Mouse (Mus musculus): ENCODE data around the gene Dpp10. TPM values are rescaled to one million over a fixed set of nuclear protein-coding genes. Genes with fewer than 3 reads are reported as not detected.

Gene Dpp10
- polyA plus RNA-seq, 1 experiment, result 71.1 TPM

GRCm38 (mm10) chr1:123542496-123542895, 502.9 kb downstream of the Dpp10 start:
- no peak for TF ChIP-seq CTCF (IDR thresholded peaks at IDR 0.05; ENCODE audit: extremely low read depth, insufficient read depth, low read length)
- TF ChIP-seq POLR2A (IDR thresholded peaks at IDR 0.05; ENCODE audit: extremely low read depth, insufficient read depth, low read length), result no peak
- no peak overlapping the region for H3K27ac ChIP-seq (ENCODE audit: insufficient read depth, low read length)
- H3K4me1 ChIP-seq (ENCODE audit: control insufficient read depth, insufficient read depth, low read length), result no peaks in the 10 kb centered on the region
- H3K4me3 ChIP-seq (ENCODE audit: insufficient read depth, low read length), result no peak overlapping the region

GRCm38 (mm10) chr1:123467729-123468128, 577.6 kb downstream of the Dpp10 start:
- TF ChIP-seq CTCF (IDR thresholded peaks at IDR 0.05; ENCODE audit: extremely low read depth, insufficient read depth, low read length) (no peak), POLR2A (IDR thresholded peaks at IDR 0.05; ENCODE audit: extremely low read depth, insufficient read depth, low read length) (no peak)
- Histone ChIP-seq H3K4me1 (ENCODE audit: control insufficient read depth, insufficient read depth, low read length) (no peaks in the 10 kb centered on the region), H3K4me3 (ENCODE audit: insufficient read depth, low read length) (no peak overlapping the region), H3K27ac (ENCODE audit: insufficient read depth, low read length) (no peak overlapping the region)

GRCm38 (mm10) chr1:123414163-123414562, 631.2 kb downstream of the Dpp10 start:
- no peak overlapping the region for H3K27ac ChIP-seq (ENCODE audit: insufficient read depth, low read length)
- TF ChIP-seq CTCF (IDR thresholded peaks at IDR 0.05; ENCODE audit: extremely low read depth, insufficient read depth, low read length) (no peak), POLR2A (IDR thresholded peaks at IDR 0.05; ENCODE audit: extremely low read depth, insufficient read depth, low read length) (no peak)
- no peaks in the 10 kb centered on the region for H3K4me1 ChIP-seq (ENCODE audit: control insufficient read depth, insufficient read depth, low read length)
- no peak overlapping the region for H3K4me3 ChIP-seq (ENCODE audit: insufficient read depth, low read length)

GRCm38 (mm10) chr1:123351300-123351699, 694.1 kb downstream of the Dpp10 start:
- TF ChIP-seq CTCF (IDR thresholded peaks at IDR 0.05; ENCODE audit: extremely low read depth, insufficient read depth, low read length) (no peak), POLR2A (IDR thresholded peaks at IDR 0.05; ENCODE audit: extremely low read depth, insufficient read depth, low read length) (no peak)
- no peak overlapping the region for H3K4me3 ChIP-seq (ENCODE audit: insufficient read depth, low read length)
- H3K27ac ChIP-seq (ENCODE audit: insufficient read depth, low read length), result no peak overlapping the region
- no peaks in the 10 kb centered on the region for H3K4me1 ChIP-seq (ENCODE audit: control insufficient read depth, insufficient read depth, low read length)

GRCm38 (mm10) chr1:123337877-123338276, 707.5 kb downstream of the Dpp10 start:
- TF ChIP-seq CTCF (IDR thresholded peaks at IDR 0.05; ENCODE audit: extremely low read depth, insufficient read depth, low read length), result no peak
- TF ChIP-seq POLR2A (IDR thresholded peaks at IDR 0.05; ENCODE audit: extremely low read depth, insufficient read depth, low read length), result no peak
- Histone ChIP-seq H3K4me3 (ENCODE audit: insufficient read depth, low read length) (no peak overlapping the region), H3K4me1 (ENCODE audit: control insufficient read depth, insufficient read depth, low read length) (no peaks in the 10 kb centered on the region), H3K27ac (ENCODE audit: insufficient read depth, low read length) (no peak overlapping the region)

GRCm38 (mm10) chr1:123316886-123317285, 728.5 kb downstream of the Dpp10 start:
- Histone ChIP-seq H3K4me1 (ENCODE audit: control insufficient read depth, insufficient read depth, low read length) (no peaks in the 10 kb centered on the region), H3K4me3 (ENCODE audit: insufficient read depth, low read length) (no peak overlapping the region), H3K27ac (ENCODE audit: insufficient read depth, low read length) (no peak overlapping the region)
- no peak for TF ChIP-seq POLR2A (IDR thresholded peaks at IDR 0.05; ENCODE audit: extremely low read depth, insufficient read depth, low read length)
- TF ChIP-seq CTCF (IDR thresholded peaks at IDR 0.05; ENCODE audit: extremely low read depth, insufficient read depth, low read length), result no peak

All from cortical plate, adult 2 months (tissue).